Mouse (Mus musculus): Measurements from ENCODE around the gene Actl7a.

Gene Actl7a

DNA sequence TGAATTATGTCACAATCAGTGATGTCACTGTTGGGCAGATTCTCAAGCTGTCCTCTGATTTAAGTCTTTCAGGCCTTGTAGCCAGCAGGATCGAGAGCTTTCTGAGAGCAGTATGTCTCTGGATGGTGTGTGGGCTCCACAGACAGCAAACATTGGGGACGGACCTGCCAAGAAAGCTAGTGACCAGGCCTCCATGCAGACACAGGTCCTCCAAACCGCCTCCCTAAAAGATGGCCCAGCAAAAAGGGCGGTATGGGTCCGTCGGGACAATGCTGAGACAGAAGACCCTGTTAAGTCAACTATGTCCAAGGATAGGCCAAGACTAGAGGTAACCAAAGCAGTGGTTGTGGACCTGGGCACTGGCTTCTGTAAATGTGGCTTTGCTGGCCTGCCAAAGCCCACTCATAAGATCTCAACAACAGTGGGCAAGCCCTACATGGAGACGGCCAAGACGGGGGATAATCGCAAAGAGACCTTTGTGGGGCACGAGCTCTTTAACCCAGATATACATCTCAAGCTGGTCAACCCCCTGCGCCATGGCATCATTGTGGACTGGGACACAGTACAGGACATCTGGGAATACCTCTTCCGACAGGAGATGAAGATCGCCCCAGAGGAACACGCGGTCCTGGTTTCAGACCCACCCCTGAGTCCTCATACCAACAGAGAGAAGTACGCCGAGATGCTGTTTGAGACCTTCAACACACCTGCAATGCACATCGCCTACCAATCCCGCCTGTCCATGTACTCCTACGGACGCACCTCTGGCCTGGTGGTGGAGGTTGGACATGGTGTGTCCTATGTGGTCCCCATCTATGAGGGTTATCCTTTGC, at the start of gene Actl7a:
TSS of gene Actl7a (plus strand) at position 51 of the 833 bp plus-strand sequence.
- DNase-seq (ENCODE audit: low spot score), result no peak

DNA sequence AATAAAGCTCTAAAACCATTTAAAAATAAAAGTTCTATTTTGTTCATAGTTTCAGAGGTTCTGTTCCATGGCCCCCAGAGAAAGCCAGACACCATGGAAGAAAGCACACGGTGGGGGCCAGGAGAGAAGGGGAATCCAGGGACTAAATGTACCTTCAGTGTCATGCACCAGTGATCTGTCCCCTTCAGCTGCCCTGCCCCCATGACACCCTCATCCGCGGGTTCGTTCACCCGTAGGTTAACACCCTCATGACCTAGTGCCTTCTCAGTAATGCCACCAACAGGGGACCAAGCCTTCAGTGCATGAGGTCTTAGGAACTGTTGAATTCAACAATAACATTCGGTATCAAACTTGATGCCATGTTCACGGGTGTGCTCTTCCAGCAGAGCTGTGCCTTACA, 46.8 kb upstream of the Actl7a start:
- no peak for DNase-seq (ENCODE audit: low spot score)

DNA sequence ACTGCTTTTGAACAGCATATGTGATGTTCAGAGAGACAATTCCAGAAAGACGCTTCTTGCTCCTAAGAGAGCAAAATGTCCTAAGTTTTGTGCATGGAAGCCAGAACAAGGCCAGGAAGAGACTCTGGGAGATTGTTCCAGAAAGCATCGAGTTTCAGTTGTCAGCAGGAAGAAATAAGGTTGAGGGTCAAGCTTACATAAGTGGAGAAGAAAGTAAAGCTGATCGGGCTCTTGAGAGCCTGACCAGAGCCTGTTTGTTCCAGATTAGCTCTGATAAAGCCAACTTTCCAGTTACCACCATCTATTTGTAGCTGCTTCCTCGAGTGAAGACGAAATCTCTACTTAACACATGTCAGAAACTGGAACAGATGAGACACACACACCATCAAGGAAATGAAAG, 44.5 kb upstream of the Actl7a start:
- DNase-seq (ENCODE audit: low spot score), result no peak

DNA sequence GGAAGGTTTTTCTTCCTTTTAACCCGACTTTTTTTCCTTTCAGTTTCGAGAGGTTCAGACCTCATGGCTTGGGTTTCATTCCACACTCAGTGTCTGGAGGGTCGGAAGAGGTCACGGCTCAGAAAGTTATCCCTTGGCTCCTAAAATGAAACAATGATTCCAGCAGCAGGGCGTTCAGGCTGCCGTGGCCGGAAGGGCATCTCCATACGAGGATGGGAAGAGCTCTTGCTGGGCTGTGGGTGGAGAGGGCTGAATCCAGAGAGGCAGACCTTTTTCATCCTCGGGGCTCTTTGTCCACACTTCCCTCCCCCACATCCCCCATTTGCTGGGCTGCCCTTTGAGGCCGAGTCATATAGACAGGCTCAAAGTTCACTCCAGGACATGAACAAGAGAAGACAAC, 41.0 kb upstream of the Actl7a start:
- no peak for DNase-seq (ENCODE audit: low spot score)

- no peak for DNase-seq (ENCODE audit: low spot score)
Observed at GRCm38 (mm10) chr4:56713155-56713554, 30.1 kb upstream of the Actl7a start.

DNA sequence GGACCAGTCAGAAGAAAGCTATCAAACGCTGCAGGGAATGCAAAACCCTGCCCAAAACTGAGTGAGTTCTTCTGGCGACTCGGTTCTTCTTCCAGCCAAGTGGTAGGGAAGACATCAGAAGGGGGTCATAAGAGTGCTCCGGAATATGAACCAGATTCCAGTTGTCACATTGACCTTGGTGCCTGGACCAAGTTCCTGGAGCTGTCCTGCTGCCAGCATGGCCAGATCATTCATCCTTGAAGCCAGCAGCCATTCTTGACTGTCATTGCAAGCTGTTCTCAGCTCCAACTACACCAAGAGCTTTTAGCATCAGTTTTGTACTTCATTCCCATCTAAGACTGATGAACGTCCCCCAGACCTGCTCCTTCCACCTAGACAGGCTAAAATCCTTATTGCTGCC, 26.4 kb upstream of the Actl7a start:
- no peak for DNase-seq (ENCODE audit: low spot score)

DNA sequence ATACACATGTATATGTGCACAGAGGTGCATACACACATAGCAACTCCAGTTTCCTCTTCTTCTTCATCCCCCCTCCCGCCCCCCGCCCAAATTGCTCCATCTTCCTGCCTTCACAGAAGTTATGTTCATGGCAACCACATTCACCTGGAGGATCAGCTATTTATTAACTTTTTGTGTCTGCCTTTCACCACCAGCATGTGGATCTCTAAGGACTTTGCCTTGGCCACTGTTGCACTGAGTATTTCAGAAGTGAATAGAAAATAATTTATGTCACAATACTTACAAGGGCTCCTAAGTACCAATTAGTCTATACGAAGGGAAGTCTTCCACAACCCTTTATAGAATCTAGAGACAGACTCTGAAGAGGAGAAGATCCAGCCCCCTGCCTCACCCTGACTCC, 25.3 kb upstream of the Actl7a start:
- no peak for DNase-seq (ENCODE audit: low spot score)

DNA sequence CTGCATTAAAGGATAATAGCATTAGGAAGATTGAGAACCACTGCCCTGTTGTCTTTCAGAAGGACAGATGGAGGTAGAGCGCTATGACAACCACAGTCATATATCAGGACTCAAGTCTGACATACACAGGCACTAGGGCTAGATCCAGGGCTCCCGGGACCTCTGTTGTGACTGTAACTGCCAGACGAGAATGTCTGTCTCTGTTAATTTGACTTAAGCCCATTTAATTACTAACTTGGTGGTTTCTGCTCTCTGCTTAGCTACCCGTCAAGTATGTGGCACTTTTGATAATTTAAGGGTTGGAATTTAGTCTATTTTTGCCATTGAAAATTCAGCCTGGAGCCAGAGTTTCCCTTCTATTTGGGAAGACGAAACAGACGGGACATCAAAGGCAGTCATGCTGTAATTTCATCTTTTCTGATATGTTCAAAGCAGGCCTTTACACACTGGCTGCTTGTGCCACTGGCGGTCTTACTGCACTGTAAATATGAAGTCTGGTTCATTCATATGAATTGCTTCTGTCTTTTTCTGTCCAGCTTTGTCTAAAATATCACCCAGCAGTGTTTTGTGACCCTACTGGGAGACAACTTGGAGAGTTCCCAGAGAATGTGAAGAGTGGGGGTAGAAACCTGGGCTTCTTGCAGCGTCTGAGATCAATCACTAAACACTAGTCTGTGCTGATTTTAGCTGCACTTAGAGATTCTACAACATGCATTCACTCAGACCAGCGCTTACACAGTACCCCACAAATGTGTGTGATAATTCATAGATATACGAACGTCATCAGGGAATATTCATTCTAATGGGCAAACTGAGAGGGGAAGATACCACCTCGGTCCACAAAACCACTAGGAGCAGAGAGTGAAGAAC, 24.4 kb upstream of the Actl7a start:
- no peak for DNase-seq (ENCODE audit: low spot score)

DNA sequence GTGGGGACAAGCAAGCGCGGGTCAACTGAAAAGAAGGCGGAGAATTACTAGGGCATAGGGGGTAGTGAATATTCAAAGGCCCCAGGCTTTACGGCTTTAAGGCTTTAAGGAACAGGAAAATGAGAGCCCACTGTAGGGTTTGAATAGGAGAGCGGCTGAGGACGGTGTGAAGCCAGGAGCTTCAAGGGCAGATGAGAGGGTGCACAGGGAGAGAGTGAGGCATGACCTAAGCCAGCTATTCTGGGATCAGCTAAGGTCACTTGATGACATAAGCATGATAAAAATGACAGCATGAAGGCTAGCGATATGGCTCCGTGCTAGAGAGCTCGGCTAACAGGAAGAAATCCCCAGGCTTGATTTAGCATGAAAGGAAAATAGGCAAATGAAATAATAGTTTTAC, 23.8 kb upstream of the Actl7a start:
- no peak for DNase-seq (ENCODE audit: low spot score)

DNA sequence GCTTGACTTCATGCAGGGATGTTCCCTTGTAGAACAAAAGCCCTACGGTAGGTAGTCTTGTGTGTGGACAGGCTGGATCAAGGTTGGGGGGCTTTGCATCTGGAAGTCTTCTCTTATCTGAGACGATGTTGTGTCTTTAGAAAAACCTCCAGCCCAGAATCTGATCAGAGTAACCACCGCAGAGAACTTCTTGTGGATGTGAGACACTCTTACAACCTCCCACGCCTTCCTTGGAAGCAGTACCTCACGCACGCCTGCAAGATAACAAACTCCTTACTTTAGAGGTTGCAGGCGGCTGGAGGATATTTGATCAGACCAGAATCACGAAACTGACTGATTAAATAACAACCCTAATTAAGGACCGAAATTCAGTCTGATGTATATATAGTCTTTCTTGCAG, 22.8 kb upstream of the Actl7a start:
- DNase-seq (ENCODE audit: low spot score), result no peak

DNA sequence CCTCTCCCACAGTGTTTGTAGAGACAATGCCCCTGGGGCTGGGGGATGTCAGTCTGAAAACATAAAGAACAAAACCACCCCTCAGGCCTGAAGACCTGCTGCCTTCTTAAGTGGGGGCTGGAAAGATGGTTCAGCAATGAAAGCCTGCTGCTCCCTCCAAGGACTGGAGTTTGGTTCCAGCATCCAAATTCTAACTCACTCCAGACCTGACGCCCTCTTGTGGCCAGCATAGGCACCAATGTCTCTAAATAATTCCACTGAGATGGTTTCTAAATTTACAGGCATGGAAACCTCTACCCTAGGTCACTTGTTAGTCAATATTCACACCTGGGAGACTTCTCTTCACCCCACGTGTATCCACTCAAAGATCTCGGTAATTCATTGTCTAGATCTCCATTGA, 21.7 kb upstream of the Actl7a start:
- no peak for DNase-seq (ENCODE audit: low spot score)

DNA sequence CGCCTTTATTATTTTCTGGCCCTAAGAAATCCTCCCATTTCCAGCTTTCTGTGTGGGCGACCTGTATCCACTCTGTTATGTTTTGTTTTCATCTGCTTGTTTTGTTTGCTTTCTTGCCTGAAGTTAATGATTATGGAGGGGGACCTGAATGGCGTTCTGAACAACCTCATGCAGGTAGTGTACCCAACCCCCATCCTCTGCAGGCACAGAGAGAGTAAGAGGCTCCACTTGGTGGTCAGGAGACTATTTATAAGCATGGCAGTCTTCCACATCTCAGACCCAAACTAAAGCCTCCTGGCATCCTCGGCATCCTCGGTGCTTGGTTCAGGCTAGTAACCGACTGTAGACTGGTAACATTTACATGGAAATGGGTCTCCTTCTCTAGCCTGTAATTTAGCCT, 20.9 kb upstream of the Actl7a start:
- no peak for DNase-seq (ENCODE audit: low spot score)

DNA sequence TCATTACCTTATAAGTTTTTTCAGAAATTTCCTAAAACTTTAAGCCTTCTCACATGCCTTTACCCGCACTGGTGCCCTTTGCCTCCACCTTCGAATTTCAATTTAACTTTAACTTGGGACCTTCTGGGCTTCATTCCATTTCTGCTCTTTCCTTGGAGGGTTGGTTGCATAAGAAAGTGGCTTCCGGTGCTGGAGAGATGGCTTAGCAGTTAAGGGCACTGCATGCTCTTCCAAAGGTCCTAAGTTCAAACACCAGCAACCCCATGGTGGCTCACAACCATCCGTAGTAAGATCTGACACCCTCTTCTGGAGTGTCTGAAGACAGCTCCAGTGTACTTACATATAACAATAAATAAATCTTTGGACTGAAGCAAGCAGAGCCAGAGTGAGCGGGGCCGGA, 20.0 kb upstream of the Actl7a start:
- DNase-seq (ENCODE audit: low spot score), result no peak

DNA sequence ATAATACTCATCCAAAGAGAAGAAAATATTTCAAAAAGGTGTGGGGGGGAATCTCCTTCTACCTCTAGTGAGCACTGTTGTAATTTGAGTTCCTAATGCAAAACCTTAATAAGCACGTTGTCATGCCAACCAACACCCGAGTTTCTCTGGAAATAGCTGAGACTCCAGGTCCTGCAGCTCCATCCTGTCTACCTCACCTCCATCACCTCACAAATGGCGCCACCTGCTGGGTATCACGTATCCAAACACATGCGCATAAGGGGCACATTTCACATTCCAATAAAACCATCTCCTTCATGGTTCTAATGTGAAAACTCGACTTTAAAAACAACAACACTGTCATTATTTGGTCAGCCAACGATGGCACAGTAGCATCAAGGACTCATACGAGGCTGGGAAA, 17.4 kb upstream of the Actl7a start:
- no peak for DNase-seq (ENCODE audit: low spot score)

DNA sequence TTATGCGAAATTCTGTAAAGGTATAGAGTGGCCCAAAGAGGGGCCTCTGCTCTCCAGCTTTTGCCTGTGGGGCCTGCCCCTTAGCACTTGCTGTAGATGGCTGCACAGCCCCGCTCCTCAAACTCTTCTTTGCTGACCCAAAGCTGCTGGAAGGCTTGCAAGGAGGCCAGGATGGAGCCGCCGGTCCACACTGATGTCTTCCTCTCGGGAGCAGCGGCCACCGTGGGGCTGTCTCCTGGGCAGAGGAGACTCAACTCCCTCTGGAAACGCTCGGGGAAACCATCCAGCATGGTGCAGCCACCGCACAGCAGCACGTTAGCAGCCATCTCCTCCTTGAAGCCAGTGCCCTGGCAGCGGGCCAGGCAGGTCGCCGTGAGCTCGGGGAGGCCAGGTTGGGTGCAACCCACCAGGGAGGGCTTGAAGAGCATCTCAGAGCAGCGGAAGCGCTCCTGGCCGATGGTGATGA, 3.2 kb upstream of the Actl7a start, which contains the start of gene Gm26657:
TSS of gene Gm26657 (plus strand) at position 51 of the 466 bp plus-strand sequence.
- no peak for DNase-seq (ENCODE audit: low spot score)

GRCm38 (mm10) chr4:56740611-56741010, 2.6 kb upstream of the Actl7a start:
- DNase-seq (ENCODE audit: low spot score), result no peak

- no peak for DNase-seq (ENCODE audit: low spot score)
Observed at GRCm38 (mm10) chr4:56741041-56741493, 2.1 kb upstream of the Actl7a start, which contains the start of gene Actl7b. TSS of gene Actl7b (minus strand) at chr4:56741443.

DNA sequence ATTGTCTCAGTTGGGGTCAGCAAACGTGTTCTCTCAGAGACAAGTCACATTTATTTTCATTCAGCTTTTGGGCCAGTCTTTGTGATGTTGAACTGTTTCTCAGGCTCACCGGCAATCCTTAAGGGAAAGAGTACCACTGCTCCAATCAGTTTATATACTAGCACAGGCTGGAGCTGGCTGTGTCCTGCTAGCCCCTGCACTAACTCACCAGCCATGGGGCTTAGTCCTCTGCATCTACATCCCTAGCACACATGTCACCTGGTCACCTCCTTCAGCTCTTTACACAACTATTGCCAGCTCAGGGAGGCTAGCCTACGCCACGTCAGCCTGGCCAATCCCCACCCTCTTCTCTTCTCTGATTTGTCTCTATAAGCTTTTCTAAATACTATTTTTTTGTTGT, 515 bp upstream of the Actl7a start:
- no peak for DNase-seq (ENCODE audit: low spot score)

GRCm38 (mm10) chr4:56746345-56746744, 3.1 kb downstream of the Actl7a start:
- DNase-seq (ENCODE audit: low spot score), result no peak

GRCm38 (mm10) chr4:56747456-56747855, 4.2 kb downstream of the Actl7a start:
- no peak for DNase-seq (ENCODE audit: low spot score)

DNA sequence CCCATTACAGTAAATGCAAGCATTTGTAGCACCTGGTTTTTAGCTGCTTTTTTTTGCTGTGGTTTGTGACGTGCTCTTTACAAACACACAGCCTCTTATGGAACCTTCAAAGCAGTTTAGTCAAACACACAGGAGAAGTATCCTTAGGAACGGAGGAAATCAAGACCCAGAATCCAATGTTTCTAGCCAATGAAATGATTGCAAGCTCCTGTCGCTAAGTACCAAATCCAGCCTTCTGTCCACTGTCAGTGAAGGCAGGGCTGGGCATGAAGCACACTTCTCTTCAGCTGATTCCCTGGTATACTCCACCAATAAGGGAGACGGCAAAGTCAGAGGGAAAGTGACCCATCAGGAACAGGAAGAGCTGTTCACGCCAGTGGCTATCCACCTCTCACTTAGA, 12.8 kb downstream of the Actl7a start:
- DNase-seq (ENCODE audit: low spot score), result no peak

- DNase-seq (ENCODE audit: low spot score), result no peak
Observed at GRCm38 (mm10) chr4:56756966-56757600, 13.9 kb downstream of the Actl7a start.
